Mouse (Mus musculus) heart, postnatal 4 days (tissue): ENCODE measurements around the gene Exoc3l. TPM values are rescaled to one million over a fixed set of nuclear protein-coding genes. Genes with fewer than 3 reads are reported as not detected.

Experiments
- DNase-seq: peaks from one replicate; pipeline ENCODE4 v3.0.0; 2021
- total RNA-seq, 2 experiments: library from RNA; stranded (reverse); gene quantifications; 2 replicates each; pipeline ENCODE4 v1.2.3; 2021

Gene Exoc3l
- 10 to 100 TPM; 11.2 to 15.6 TPM for total RNA-seq

DNA sequence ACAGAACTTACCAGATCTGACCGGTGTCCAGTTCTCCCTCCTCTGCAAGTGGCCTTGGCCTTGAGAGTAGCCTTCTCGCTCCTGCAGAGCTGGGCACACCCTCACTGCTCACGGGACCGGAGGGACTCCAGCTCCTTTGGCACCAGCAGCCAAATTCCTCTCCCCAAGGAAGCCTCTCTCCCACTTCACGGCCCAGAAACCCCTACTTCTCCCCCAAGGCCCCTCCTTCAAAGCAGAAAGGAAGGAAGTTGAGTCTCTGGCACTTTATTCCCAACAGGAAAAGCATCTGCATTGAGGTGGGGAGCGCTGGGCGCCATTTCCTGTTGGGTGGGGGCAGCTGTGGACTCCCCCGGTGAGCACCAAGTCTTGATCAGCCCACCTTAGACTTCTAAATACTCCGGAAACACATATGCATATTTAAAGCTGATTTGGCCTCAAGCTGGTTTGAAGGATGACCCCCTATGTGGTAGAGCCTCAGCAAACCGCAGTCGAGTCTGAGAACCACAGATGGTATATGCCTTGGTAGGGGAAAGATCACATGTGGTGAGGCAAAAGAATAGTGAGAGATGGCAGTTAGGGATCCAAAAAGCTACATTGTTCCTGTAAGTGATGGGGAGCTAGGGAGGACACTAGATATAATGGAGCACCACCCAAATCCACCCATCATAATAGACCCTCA, at the start of gene Exoc3l:
TSS of gene Exoc3l (minus strand) at position 207 of the 679 bp plus-strand sequence.
- no peak for DNase-seq

DNA sequence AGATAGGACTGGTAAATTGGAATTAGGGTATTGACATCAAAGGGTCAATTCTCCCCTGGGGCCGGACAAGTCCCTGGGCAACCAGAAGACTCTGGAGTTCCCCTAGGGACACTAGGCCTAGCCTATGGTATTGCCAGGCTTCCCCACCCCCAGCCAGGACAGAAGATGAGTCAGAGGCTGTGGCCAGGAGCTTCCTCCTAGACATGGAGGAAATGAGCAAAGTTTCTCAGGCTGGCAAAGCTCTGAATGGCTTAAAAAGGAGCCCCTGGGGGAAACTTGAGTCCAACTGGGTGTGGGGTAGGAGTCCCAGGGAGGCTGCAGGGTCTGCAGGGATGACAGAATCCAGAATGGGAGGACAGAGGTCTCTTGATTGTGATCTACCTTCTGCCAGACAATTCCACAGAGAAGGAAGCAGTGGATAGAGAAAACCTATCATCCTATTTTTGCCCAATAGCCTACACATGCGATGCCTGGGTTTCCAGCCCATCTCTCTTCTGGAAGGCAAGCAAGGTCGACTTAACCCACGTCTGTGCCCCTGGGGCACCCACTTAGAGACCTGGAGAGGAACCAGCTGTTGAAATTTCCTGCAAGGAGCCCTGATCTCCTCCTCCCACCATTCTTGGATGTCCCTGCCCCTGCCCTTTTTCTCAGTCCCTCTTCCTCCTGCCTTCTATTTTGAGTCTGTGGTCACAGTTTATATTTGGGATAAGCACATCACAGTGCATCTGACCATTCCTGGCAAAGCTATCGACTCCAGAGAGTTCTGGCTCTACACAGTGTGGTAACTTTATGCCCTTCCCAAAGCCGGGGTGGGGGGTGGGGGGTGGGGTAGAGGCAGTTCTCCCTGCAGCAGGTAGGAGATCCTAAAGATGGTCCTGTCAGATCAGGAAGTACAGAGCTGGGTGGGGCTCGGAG, 49.4 kb upstream of the Exoc3l start:
- DNase-seq, result no peak

DNA sequence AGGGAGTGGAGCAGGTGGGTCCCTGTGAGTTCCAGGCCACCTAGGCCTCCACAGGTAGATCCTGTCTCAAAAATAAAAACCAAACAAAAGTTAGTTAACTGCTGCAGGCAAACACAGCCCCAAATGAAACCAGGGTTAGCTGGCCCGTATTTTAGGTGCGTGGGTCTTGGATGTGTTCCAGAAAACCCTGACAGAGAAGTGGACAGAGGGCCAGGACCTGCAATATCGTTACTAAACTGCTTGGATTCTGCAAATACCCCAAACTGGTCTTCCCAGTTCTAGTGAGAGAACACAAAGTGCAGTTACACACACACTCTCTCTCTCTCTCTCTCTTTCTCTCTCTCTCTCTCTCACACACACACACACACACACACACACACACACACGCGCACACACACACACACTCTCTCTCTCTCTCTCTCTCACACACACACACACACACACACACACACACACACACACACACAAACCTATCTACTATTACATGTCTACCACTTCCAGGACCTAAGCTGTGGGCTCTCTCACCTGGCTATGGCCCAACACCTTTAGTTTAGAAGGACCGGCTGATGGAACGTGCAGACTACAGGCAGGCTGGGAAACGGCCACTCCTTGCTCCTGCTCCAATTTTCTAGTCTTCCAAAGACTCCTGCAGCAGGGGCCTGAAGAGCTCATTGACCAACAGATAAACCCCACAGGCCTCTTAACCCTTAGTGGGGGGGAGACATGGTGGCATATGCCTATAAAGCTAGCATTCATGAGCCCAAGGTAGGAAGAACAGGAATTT, 48.1 kb upstream of the Exoc3l start:
- DNase-seq, result no peak

DNA sequence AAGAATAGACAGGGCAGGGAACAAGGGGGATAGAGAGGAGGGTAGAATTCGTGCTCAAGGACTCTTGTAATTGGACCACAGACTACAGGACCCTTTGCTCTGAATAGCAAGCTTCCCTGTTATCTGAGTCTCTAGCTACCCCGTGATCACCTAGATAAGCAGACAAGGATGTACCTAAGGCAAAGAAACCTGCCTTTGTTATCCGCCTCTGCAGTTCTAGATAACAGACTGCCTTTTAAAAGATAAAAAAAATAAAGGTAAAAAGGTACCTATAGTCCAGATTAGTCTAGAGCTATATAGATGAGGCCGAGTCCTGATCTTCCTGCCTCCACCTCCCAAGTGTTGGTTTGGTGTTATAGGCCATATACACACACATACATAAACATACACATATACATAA, 46.9 kb upstream of the Exoc3l start:
- DNase-seq, result no peak

DNA sequence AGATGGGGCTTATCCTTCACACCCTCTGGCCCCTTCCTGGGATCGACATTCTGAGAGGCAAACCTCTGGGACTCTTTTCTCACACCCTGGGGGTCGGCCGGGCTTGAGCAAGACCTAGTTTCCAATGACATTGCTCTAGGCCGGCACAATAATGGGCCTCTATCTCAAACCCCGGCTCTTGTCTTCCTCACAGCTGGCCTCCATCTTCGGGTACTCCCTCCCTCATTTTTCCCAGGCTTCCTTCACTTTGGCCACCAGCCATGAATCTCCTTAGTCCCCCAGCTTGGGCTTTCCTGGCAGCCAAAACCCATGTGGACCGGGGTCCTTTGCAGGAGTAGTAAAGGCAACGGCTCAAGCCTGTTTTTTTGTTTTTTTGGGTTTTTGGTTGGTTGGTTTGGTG, 45.5 kb upstream of the Exoc3l start:
- DNase-seq, result peak; percentile 46

DNA sequence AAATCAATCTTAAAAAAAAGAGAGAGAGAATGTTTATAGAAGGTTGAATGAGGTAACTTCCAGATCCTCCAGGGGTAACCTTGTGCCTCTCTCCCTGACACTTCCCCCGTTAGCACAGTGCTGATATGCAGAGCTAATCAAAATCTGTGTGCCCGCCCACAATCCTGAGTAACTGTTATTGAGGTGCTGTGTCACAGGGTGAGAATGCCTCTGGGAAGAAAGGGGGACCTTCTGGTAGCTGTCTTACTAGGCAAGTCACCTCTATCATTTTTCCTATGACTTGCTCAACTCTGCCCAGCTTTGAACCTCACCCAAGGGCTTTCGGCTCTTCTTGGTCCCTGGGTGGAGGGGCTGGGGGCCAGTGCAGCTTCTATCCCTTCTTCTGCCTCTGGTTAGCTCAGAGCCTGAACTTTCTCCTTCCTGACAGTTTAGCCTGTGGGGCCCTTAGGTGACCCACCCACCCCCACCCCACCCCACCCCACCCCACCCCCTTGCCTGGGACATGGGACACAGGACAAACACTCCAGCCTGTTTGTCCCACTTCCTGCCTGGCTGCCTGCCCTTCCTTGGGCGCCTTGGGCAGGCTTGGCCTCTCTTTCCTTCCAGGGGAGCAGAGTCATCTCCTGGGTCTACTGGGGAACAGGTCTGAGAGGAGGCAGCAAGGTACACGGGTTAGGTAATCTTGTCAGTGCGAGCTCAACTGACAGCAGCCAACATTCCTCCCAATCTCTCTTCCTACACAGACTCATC, 44.2 kb upstream of the Exoc3l start:
- DNase-seq, result no peak

DNA sequence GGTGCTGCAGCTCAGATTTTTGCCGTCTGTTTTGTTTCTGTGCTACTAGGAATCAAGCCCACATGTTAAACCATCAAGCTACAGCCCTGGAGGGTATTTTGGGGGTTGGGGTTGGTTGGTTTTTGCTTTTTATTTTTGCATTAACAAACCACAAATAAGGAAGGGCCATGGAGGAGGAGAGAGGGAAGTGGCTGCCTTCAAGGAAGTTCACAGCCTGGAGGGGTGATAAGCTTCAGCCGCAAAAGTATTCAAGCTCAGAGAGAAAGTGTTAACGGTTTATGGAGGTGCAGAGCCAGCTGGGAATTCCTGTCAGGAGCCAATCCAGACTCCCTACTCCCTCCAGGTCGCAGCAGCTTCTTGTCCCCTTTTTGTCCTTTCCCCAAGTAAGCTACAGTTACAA, 43.1 kb upstream of the Exoc3l start:
- DNase-seq, result no peak

DNA sequence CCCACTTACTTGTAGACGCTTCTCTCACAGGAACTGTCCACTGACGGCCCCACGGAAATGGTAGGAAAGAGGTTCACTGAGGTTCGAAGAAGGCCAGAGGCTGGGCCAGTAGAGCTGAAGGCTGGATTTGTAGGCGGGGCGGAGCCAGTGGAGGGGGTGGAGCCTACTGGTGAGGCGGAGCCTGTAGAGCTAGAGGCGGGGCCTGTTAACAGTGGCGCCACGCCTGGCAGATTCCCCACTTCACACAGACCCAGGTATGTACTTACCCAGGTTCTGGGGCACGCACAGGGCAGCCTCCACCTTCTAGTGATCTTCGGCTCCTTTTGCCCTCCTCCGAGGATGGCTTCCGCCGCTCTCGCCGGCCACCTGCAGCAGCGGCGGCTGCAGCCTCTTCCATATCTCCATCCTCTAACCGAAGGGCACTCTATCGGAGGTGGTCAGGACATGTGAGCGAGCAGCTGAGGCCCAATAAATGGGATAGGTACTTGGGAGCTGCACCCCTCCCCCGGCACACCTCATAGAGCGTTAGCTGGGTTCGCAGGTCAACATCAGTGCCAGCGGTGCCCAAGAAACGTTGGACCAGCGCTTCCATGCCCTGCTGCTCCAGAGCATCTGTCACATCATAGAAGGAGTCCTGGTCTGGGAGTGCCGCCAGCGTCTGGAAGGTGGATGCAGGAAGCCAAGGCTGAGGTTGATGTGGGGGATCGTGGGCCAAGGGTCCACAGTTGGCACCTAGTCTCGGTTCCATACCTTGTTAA, 40.7 kb upstream of the Exoc3l start:
- DNase-seq, result no peak

DNA sequence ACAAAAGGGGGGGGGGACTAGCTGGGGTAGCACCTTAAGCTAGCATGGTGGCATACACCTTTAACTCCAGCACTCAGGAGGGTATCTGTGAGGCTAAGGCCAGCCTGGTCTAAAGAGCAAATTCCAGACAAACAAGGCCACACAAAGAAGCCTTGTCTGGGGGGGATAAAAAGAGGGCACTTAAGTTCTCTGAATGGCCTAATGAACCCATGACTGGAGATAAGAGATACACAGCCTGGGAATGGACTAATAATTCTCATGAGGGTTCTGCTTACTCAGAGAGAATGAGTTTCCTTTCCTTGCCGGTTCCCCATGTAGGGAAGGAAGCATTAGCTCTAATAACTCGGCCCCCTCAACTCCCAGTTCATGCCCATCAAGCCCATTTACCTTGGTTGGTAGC, 36.6 kb upstream of the Exoc3l start:
- no peak for DNase-seq

DNA sequence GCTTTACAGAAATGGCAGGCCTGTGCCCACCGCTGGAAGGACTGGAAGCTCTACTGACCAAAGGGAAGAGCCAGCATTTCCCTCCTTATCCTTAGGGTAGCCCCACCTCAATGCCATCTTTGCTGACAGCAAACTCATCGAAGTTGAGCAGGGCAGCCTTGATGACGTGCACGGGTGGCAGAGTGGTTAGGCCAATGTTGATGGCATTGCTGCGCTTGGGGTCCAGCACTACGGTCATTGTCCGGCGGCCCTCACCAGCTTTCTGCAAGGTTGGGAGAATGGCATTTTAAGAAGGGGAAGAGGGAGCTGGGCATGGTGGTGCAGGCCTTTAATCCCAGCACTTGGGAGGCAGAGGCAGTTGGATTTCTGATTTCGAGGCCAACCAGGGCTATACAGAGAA, 36.0 kb upstream of the Exoc3l start:
- no peak for DNase-seq

DNA sequence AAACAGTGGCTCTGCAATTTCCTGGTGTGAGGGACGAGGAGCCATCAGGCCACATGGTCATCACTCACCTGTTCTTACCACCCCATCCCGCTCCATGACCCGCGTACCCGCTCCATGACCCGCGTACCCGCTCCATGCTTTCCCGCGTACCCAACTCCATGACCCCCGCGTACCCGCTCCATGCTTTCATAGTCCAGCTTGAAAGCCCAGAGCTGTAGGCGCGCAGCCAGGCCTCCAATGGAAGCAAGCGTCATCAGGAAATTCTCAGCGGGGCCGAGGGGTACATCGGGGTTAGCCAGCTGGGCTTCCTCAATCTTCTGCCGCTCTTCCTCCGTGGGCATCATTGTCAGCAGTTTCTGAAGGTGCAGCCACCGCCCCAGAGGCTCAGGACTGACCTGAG, 35.6 kb upstream of the Exoc3l start:
- DNase-seq, result no peak

DNA sequence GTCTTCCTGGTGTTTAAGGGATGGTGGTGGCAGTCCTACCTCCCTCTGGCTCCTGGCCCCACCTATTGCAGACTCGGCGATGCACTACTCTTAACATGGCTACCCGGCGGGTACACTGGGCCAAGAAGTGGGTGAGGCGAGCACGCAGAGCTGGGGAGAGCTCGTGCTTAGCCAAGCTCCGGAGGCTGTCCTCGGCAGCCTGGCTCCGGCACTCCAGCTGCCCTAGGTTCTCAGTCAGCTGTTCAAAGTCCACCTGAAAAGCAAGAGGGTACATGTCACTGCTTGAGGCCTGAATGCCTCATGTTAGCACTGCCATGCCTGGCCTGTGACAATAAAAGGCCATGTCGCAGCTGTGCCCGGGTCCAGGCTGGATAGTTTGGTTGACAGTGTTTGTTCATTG, 34.4 kb upstream of the Exoc3l start:
- no peak for DNase-seq

DNA sequence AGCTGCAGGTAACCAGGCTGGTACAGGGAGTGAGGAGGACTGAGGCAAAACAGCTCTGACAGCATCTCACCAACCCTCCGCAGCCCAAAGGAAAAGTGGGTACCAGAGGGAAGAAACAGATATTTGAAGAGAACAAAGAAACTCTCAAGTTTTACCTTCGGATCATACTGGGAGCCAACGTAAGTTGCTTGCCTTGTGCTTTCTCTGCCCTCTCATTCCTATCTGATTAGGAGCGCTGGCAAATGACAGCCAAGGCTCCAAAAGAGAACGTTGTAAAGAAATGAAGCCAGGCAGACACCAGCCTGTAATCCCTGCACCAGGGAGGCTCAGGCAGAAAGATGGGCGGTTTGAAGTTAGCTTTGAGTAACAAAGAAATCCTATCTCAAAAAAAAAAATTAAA, 31.1 kb upstream of the Exoc3l start:
- no peak for DNase-seq

DNA sequence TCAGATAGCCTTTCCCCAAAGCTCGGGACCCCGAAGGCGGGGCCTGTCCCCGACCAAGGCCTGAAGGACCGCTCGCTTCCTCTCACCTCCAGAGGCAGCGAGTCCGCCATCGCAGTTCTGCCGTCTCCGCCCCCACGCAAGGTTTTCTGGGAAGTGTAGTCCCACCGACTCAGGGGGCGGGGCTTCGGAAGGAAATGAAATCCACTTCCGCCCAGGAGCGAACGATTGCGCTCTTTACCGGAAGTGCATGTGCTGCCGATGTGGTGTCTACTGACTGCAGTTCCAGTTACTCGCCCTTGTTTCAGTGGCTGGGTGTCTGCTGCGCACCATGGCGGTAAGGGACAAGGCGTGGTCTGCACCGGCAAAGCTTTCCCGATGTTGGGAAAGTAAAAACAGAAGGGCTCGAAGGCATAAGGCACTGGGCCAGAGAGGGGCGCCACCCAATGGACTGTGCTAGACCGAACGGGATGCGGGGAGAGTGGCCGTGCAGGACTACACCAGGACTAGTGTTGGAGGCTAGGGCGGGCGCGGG, 30.3 kb upstream of the Exoc3l start, which contains the start of the genes Lrrc29 and Tmem208:
TSS of gene Lrrc29 (minus strand) at position 138 of the 532 bp plus-strand sequence.
TSS of gene Tmem208 (plus strand) at position 214 of the 532 bp plus-strand sequence.
- peak; percentile 98 for DNase-seq

DNA sequence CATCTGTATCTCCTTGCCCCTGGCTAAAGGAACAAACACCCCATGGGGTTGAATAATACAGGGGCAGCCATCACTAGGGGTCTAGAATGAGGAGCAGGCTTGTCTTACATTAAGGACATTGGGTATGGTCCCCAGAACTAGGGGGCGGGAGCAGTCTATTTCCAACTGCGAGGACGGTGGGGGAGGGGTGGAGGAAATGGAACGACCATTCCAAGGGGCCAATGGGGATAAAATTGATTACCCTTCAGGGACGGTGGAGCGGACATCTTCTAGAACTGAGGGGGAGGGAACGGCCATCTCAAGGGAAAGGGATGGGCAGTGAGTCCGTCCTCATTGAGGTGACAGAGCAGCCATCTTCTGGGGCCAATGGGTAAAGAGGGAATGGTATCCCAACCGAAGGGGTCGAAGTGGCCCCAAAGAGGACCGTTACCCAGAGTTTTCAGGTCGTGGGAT, 29.8 kb upstream of the Exoc3l start:
- no peak for DNase-seq

DNA sequence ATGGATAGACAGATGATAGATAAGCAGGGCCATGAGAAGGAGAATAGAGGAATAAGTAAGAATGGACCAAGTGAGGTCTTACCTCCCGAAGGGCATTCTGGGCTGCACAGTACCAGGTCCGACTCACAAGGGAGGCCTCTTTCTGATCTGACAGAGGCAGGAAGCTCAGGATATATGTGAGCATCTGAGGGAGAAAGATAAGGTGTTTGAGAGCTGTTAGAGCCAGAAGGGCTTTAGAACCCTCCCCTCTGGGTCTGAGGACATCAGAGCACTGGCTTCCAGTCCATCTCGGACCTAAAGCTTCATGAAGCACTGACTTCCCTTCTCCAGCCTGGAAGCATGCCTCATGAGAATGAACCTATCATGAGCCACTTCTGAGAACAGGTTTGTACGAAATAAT, 27.3 kb upstream of the Exoc3l start:
- no peak for DNase-seq

DNA sequence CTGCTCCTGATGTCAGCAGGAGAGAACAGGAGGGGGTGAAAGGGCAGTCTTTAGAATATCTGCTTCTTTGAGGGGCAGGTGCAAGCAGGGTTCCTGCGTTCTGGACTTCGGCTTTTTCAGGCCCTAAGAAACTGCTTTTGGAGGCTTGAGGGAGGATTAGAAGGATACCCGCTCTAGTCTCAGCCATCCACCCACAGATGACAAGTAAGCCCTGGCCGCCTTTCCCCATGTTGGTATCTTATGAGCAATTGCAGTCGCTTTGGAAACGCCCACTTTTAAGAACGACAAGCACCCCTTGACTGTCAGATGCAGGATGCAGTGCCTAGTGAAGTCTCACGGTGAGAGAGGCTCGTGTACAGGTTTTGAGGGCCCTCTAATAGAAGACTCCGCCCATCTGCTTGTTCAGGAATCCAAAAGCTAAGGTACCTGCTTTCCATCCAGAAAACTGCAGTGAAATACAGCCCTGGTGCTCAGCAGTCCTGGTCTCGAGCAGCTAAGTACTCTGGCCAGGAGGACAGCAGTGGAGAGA, 22.8 kb upstream of the Exoc3l start:
- no peak for DNase-seq

DNA sequence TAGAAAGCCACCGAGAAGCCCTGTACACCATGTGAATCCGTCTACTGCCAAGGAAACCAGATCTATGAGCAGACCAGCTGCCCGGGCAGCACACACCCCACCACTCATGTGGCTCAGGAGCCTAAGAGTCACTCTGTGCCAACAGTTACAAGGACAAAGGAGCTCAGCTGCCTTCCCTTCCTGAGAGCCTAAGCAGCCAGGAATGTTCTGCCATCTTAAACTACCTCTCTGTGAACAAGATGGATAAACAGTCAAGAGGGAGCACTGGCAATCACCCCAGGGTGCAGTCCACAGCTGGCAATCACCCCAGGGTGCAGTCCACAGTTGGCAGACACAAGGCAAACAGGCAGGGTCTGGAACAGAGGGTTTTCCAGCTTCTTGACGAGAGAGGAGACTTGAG, 22.0 kb upstream of the Exoc3l start:
- DNase-seq, result no peak

DNA sequence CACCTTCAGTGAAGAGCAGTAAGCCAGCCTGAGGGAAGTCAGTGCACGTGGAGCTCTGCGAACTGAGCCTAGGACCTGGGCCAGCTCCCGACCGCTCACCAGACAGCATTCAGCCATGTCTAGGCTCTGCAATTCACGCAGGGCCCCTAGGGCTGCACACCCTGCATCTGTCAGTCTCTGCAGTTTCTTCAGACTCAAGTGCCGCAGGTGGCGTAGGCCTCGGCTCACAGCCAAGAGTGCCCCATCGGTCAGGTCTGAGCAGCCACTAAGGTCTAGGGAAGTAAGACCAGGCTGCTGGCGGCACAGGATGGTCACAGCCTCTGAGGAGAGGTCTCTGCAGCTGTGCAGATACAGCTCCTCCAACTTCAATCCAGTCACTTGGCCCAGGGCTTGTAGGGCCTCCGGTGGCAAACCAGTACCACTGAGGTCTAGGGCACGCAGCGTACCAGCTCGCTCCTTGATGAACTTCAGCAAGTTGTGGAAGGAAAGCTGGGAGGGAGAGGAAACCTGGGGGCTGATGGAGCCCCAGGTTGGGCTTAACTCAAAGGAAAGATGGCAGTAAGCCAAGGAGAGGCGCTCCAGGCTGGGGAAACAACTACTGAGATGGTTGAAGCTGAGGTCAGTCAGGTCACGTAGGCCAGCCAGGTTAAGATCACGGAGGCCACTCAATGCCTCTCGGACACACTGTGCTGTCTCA, 19.3 kb upstream of the Exoc3l start:
- DNase-seq, result no peak
